Mouse (Mus musculus) liver, embryonic 11.5 days (tissue): ENCODE measurements around the gene Zfp13. TPM values are rescaled to one million over a fixed set of nuclear protein-coding genes. Genes with fewer than 3 reads are reported as not detected.
"Not testable (repeated sequence)": the region's sequence is repeated elsewhere in the genome, so short reads cannot be mapped to it uniquely, and the experiment has no call there.

Source experiments
- ATAC-seq: fragments of 200-750 bp; cut with Nextera tagmentation; replicated peaks from 2 replicates; pipeline ENCODE4 v1.8.0; 2017; ENCODE audit warnings: moderate number of reproducible peaks, mild to moderate bottlenecking, moderate TSS enrichment, moderate library complexity; ENCODE audit not compliant: low FRiP score
- DNase-seq: peaks from one replicate; pipeline ENCODE4 v3.0.0-alpha.2; 2017; ENCODE audit warnings: low spot score
- H3K27ac ChIP-seq: fragments of 300-500 bp; sonication (generic); 2 replicates; pipeline ENCODE4 v1.5.1; 2014; ENCODE audit warnings: mild to moderate bottlenecking, low read depth, low read length, control low read depth
- H3K27me3 ChIP-seq: fragments of 300-500 bp; sonication (generic); replicated peaks from 2 replicates; pipeline ENCODE4 v1.6.1; 2014; ENCODE audit warnings: low read length, mixed read lengths; ENCODE audit not compliant: control insufficient read depth, insufficient read depth
- H3K36me3 ChIP-seq: fragments of 300-500 bp; sonication (generic); 2 replicates; pipeline ENCODE4 v1.6.1; 2014; ENCODE audit warnings: mild to moderate bottlenecking, low read length, moderate library complexity, mixed read lengths; ENCODE audit not compliant: control insufficient read depth, insufficient read depth
- H3K4me1 ChIP-seq: fragments of 300-500 bp; sonication (generic); replicated peaks from 2 replicates; pipeline ENCODE4 v1.6.1; 2014; ENCODE audit warnings: low read length, mixed read lengths; ENCODE audit not compliant: control insufficient read depth, insufficient read depth
- H3K4me2 ChIP-seq: fragments of 300-500 bp; sonication (generic); 2 replicates; pipeline ENCODE4 v1.6.1; 2014; ENCODE audit warnings: mild to moderate bottlenecking, control low read depth, moderate library complexity
- H3K4me3 ChIP-seq: fragments of 300-500 bp; sonication (generic); 2 replicates; pipeline ENCODE4 v1.5.1; 2014; ENCODE audit warnings: low read depth, low read length, control low read depth
- H3K9ac ChIP-seq: fragments of 300-500 bp; sonication (generic); 2 replicates; pipeline ENCODE4 v1.6.1; 2014; ENCODE audit warnings: low read depth, low read length, control low read depth
- H3K9me3 ChIP-seq: fragments of 300-500 bp; sonication (generic); 2 replicates; pipeline ENCODE4 v1.6.1; 2016; ENCODE audit warnings: low read length, inconsistent platforms, mixed read lengths; ENCODE audit not compliant: control insufficient read depth
- WGBS: fragments of 180-500 bp; shearing (Covaris S2); extraction: QIAGEN DNeasy Blood & Tissue Kit; methylation state at CpG from one replicate; pipeline ENCODE4 v1.1.7; 2014; 5-methylcytosine and 5-hydroxymethylcytosine counted together
- polyA plus RNA-seq: library from polyadenylated mRNA; unstranded; fragments of >200 nt; fragmentation: Nextera tagmentation; extraction: Ambion mirVana; gene quantifications from 2 replicates; pipeline ENCODE4 v1.2.1, GENCODE M21; 2014

The Zfp13 gene
- polyA plus RNA-seq, 1 experiment from 2014 or later = 5.6 TPM

- DNase-seq (no peak), ATAC-seq (0 out of 2 replicates have a peak, but pooled peaks have one; percentile 5)
- Histone ChIP-seq H3K27me3 (no peaks in the 10 kb centered on the region), H3K4me3 (peak overlapping the region; percentile 60), H3K9ac (peak overlapping the region; percentile 72), H3K27ac (peak overlapping the region; percentile 81), H3K9me3 (no peaks in the 10 kb centered on the region), H3K4me2 (peak overlapping the region; percentile 82), H3K4me1 (peaks cover 12% of the 10 kb centered on the region), H3K36me3 (no peaks in the 10 kb centered on the region)
- WGBS = 24% methylated on average over 7 of the region's 7 CpGs
Measured at GRCm38 (mm10) chr17:23599605-23600063, 347 bp upstream of the Zfp13 start.

GRCm38 (mm10) chr17:23595139-23595538 lies 4.1 kb downstream of the Zfp13 start:
- H3K4me1 ChIP-seq, ATAC-seq, H3K4me2 ChIP-seq, H3K9me3 ChIP-seq, H3K4me3 ChIP-seq, H3K27me3 ChIP-seq, DNase-seq, H3K27ac ChIP-seq, H3K36me3 ChIP-seq, H3K9ac ChIP-seq: not testable (repeated sequence)
- WGBS = 77% methylated on average over 4 of the region's 4 CpGs

- Histone ChIP-seq H3K27ac (0 out of 2 replicates have a peak overlapping the region, but pooled peaks have one; percentile 42), H3K4me3 (peak overlapping the region; percentile 56), H3K4me1 (no peaks in the 10 kb centered on the region), H3K9ac (peak overlapping the region; percentile 66), H3K9me3 (no peaks in the 10 kb centered on the region), H3K4me2 (peak overlapping the region; percentile 84), H3K27me3 (no peaks in the 10 kb centered on the region), H3K36me3 (no peaks in the 10 kb centered on the region)
- WGBS = 13% methylated on average over 13 of the region's 13 CpGs
- DNase-seq (no peak), ATAC-seq (peak; percentile 62)
Measured at GRCm38 (mm10) chr17:23592926-23593300, 6.4 kb downstream of the Zfp13 start.

- DNase-seq (peak; percentile 97), ATAC-seq (peak; percentile 99)
- Histone ChIP-seq H3K36me3 (no peaks in the 10 kb centered on the region), H3K27me3 (no peaks in the 10 kb centered on the region), H3K27ac (0 out of 2 replicates have a peak overlapping the region, but pooled peaks have one; percentile 42), H3K4me2 (peak overlapping the region; percentile 84), H3K9me3 (no peaks in the 10 kb centered on the region), H3K4me1 (no peaks in the 10 kb centered on the region), H3K9ac (peak overlapping the region; percentile 66), H3K4me3 (peak overlapping the region; percentile 56)
- 7% methylated on average over 34 of the region's 34 CpGs for WGBS
Measured at GRCm38 (mm10) chr17:23592208-23592925, 6.9 kb downstream of the Zfp13 start.

GRCm38 (mm10) chr17:23587253-23587652 lies 12.0 kb downstream of the Zfp13 start:
- Histone ChIP-seq H3K9me3 (no peaks in the 10 kb centered on the region), H3K4me1 (0 out of 2 replicates have a peak, but pooled peaks cover 3% of the 10 kb centered on the region), H3K9ac (no peak overlapping the region), H3K36me3 (no peaks in the 10 kb centered on the region), H3K4me3 (no peak overlapping the region), H3K27me3 (0 out of 2 replicates have a peak, but pooled peaks cover 3% of the 10 kb centered on the region), H3K27ac (no peak overlapping the region), H3K4me2 (no peak overlapping the region)
- DNase-seq = no peak
- WGBS = 65% methylated on average over 2 of the region's 2 CpGs
- ATAC-seq = no peak

- ATAC-seq (peak; percentile 67; the same call in 1 of the 2 replicates), DNase-seq (peak; percentile 59)
- Histone ChIP-seq H3K9ac (peak overlapping the region; percentile 63), H3K27me3 (0 out of 2 replicates have a peak, but pooled peaks cover 3% of the 10 kb centered on the region), H3K4me1 (0 out of 2 replicates have a peak, but pooled peaks cover 3% of the 10 kb centered on the region), H3K27ac (no peak overlapping the region), H3K4me2 (peak overlapping the region; percentile 76), H3K4me3 (peak overlapping the region; percentile 63), H3K36me3 (no peaks in the 10 kb centered on the region), H3K9me3 (no peaks in the 10 kb centered on the region)
- under 1% methylated on average over 22 of the region's 22 CpGs for WGBS
Measured at GRCm38 (mm10) chr17:23585721-23586491, 13.4 kb downstream of the Zfp13 start.

GRCm38 (mm10) chr17:23584786-23585185 lies 14.5 kb downstream of the Zfp13 start:
- 0 out of 2 replicates have a peak, but pooled peaks cover 3% of the 10 kb centered on the region for H3K27me3 ChIP-seq
- no peak overlapping the region for H3K9ac ChIP-seq
- WGBS = 69% methylated on average over 8 of the region's 8 CpGs
- no peaks in the 10 kb centered on the region for H3K9me3 ChIP-seq
- H3K36me3 ChIP-seq = peaks cover 3% of the 10 kb centered on the region; the same call in 1 of the 2 replicates
- ATAC-seq (no peak), DNase-seq (no peak)
- H3K4me2 ChIP-seq = peak overlapping the region; percentile 76
- H3K4me1 ChIP-seq = 0 out of 2 replicates have a peak, but pooled peaks cover 3% of the 10 kb centered on the region
- no peak overlapping the region for H3K4me3 ChIP-seq
- H3K27ac ChIP-seq = no peak overlapping the region

GRCm38 (mm10) chr17:23575951-23576552 lies 23.2 kb downstream of the Zfp13 start:
- DNase-seq = no peak
- Histone ChIP-seq H3K9me3 (no peaks in the 10 kb centered on the region), H3K27ac (no peak overlapping the region), H3K27me3 (no peaks in the 10 kb centered on the region), H3K4me2 (no peak overlapping the region), H3K36me3 (peaks cover 22% of the 10 kb centered on the region), H3K4me1 (no peaks in the 10 kb centered on the region), H3K4me3 (no peak overlapping the region), H3K9ac (no peak overlapping the region)
- 96% methylated on average over 38 of the region's 38 CpGs for WGBS
- ATAC-seq = no peak
